Mouse (Mus musculus) neural tube, embryonic 11.5 days (tissue): ENCODE data around the gene Mpz. TPM values are rescaled to one million over a fixed set of nuclear protein-coding genes. Genes with fewer than 3 reads are reported as not detected.

Experiments
- ATAC-seq: fragments of 200-750 bp; cut with Nextera tagmentation; 2 replicates; pipeline ENCODE4 v1.8.0; 2017; ENCODE audit warnings: moderate number of reproducible peaks, mild to moderate bottlenecking, moderate TSS enrichment, moderate library complexity; ENCODE audit not compliant: insufficient read depth, low FRiP score, low TSS enrichment
- DNase-seq: peaks from one replicate; pipeline ENCODE4 v3.0.0-alpha.2; 2015; ENCODE audit warnings: low spot score
- H3K27ac ChIP-seq: fragments of 300-500 bp; sonication (generic); 2 replicates; pipeline ENCODE4 v1.5.1; 2014; ENCODE audit warnings: low read depth, mild to moderate bottlenecking, low read length
- H3K27me3 ChIP-seq: fragments of 300-500 bp; sonication (generic); 2 replicates; pipeline ENCODE4 v1.6.1; 2014; ENCODE audit warnings: mild to moderate bottlenecking, low read length, mixed read lengths; ENCODE audit not compliant: control insufficient read depth, insufficient read depth
- H3K36me3 ChIP-seq: fragments of 300-500 bp; sonication (generic); 2 replicates; pipeline ENCODE4 v1.6.1; 2014; ENCODE audit warnings: mild to moderate bottlenecking, low read length, moderate library complexity, mixed read lengths; ENCODE audit not compliant: control insufficient read depth, insufficient read depth
- H3K4me1 ChIP-seq: fragments of 300-500 bp; sonication (generic); 2 replicates; pipeline ENCODE4 v1.6.1; 2014; ENCODE audit warnings: low read length, mixed read lengths; ENCODE audit not compliant: control insufficient read depth, insufficient read depth
- H3K4me2 ChIP-seq: fragments of 300-500 bp; sonication (generic); 2 replicates; pipeline ENCODE4 v1.6.1; 2014; ENCODE audit warnings: low read depth, mild to moderate bottlenecking, moderate library complexity
- H3K4me3 ChIP-seq: fragments of 300-500 bp; sonication (generic); 2 replicates; pipeline ENCODE4 v1.5.1; 2014; ENCODE audit warnings: low read depth, low read length
- H3K9ac ChIP-seq: fragments of 300-500 bp; sonication (generic); 2 replicates; pipeline ENCODE4 v1.6.1; 2014; ENCODE audit warnings: mild to moderate bottlenecking, low read length
- H3K9me3 ChIP-seq: fragments of 300-500 bp; sonication (generic); 2 replicates; pipeline ENCODE4 v1.6.1; 2016; ENCODE audit warnings: low read length; ENCODE audit not compliant: control insufficient read depth
- WGBS: fragments of 180-500 bp; shearing (Covaris S2); extraction: QIAGEN DNeasy Blood & Tissue Kit; methylation state at CpG from one replicate; pipeline ENCODE4 v1.1.7; 2014; 5-methylcytosine and 5-hydroxymethylcytosine counted together
- polyA plus RNA-seq: library from polyadenylated mRNA; unstranded; fragments of >200 nt; fragmentation: Nextera tagmentation; extraction: Ambion mirVana; gene quantifications from 2 replicates; pipeline ENCODE4 v1.2.1, GENCODE M21; 2014

Gene Mpz
- polyA plus RNA-seq, 1 experiment from 2014 or later = 4.2 TPM

GRCm38 (mm10) chr1:171150838-171151391, 404 bp downstream of the Mpz start:
- peak; percentile 25 for DNase-seq
- Histone ChIP-seq H3K36me3 (no peaks in the 10 kb centered on the region), H3K27ac (no peak overlapping the region), H3K4me1 (peaks cover 4% of the 10 kb centered on the region; the same call in 1 of the 2 replicates), H3K27me3 (no peaks in the 10 kb centered on the region), H3K9ac (peak overlapping the region; percentile 67), H3K4me2 (peak overlapping the region; percentile 68), H3K9me3 (no peaks in the 10 kb centered on the region), H3K4me3 (peak overlapping the region; percentile 61)
- no peak for ATAC-seq
- WGBS = 9% methylated on average over 18 of the region's 18 CpGs

GRCm38 (mm10) chr1:171151966-171152365, 1.5 kb downstream of the Mpz start:
- ATAC-seq (no peak), DNase-seq (no peak)
- Histone ChIP-seq H3K4me1 (peaks cover 4% of the 10 kb centered on the region; the same call in 1 of the 2 replicates), H3K4me3 (no peak overlapping the region), H3K9ac (no peak overlapping the region), H3K4me2 (no peak overlapping the region), H3K9me3 (no peaks in the 10 kb centered on the region), H3K36me3 (no peaks in the 10 kb centered on the region), H3K27ac (no peak overlapping the region), H3K27me3 (no peaks in the 10 kb centered on the region)
- WGBS = 83% methylated on average over 4 of the region's 4 CpGs

GRCm38 (mm10) chr1:171156644-171157043, 6.1 kb downstream of the Mpz start:
- DNase-seq (no peak), ATAC-seq (no peak)
- Histone ChIP-seq H3K27ac (no peak overlapping the region), H3K27me3 (peaks cover 19% of the 10 kb centered on the region), H3K9ac (no peak overlapping the region), H3K4me2 (no peak overlapping the region), H3K9me3 (no peaks in the 10 kb centered on the region), H3K4me1 (no peaks in the 10 kb centered on the region), H3K36me3 (no peaks in the 10 kb centered on the region), H3K4me3 (no peak overlapping the region)
- WGBS = 71% methylated on average over 3 of the region's 3 CpGs

GRCm38 (mm10) chr1:171157965-171158364, 7.5 kb downstream of the Mpz start:
- ATAC-seq (no peak), DNase-seq (no peak)
- peaks cover 19% of the 10 kb centered on the region for H3K27me3 ChIP-seq
- H3K9me3 ChIP-seq = no peaks in the 10 kb centered on the region
- no peak overlapping the region for H3K27ac ChIP-seq
- H3K9ac ChIP-seq = no peak overlapping the region
- H3K4me3 ChIP-seq = no peak overlapping the region
- H3K4me1 ChIP-seq = no peaks in the 10 kb centered on the region
- no peaks in the 10 kb centered on the region for H3K36me3 ChIP-seq
- H3K4me2 ChIP-seq = no peak overlapping the region

- Histone ChIP-seq H3K9ac (no peak overlapping the region), H3K27me3 (peaks cover 19% of the 10 kb centered on the region), H3K9me3 (no peaks in the 10 kb centered on the region), H3K27ac (no peak overlapping the region), H3K36me3 (no peaks in the 10 kb centered on the region), H3K4me2 (peak overlapping the region; percentile 29), H3K4me3 (peak overlapping the region; percentile 15; the same call in 1 of the 2 replicates), H3K4me1 (no peaks in the 10 kb centered on the region)
- ATAC-seq = no peak
- WGBS = 2% methylated on average over 15 of the region's 15 CpGs
- no peak for DNase-seq
Measured at GRCm38 (mm10) chr1:171159485-171159975, 9.0 kb downstream of the Mpz start.

- no peak for DNase-seq
- Histone ChIP-seq H3K9me3 (no peaks in the 10 kb centered on the region), H3K9ac (no peak overlapping the region), H3K4me3 (no peak overlapping the region), H3K27me3 (peaks cover 19% of the 10 kb centered on the region), H3K4me1 (no peaks in the 10 kb centered on the region), H3K27ac (no peak overlapping the region), H3K4me2 (no peak overlapping the region), H3K36me3 (no peaks in the 10 kb centered on the region)
- WGBS = 90% methylated on average over 3 of the region's 3 CpGs
- ATAC-seq = no peak
Measured at GRCm38 (mm10) chr1:171162526-171162925, 12.0 kb downstream of the Mpz start.

- WGBS = 29% methylated on average over 3 of the region's 3 CpGs
- H3K4me1 ChIP-seq = no peaks in the 10 kb centered on the region
- H3K27me3 ChIP-seq = peaks cover 11% of the 10 kb centered on the region
- H3K4me2 ChIP-seq = no peak overlapping the region
- H3K9me3 ChIP-seq = no peaks in the 10 kb centered on the region
- no peak overlapping the region for H3K4me3 ChIP-seq
- H3K27ac ChIP-seq = no peak overlapping the region
- no peak for DNase-seq
- no peaks in the 10 kb centered on the region for H3K36me3 ChIP-seq
- ATAC-seq = no peak
- H3K9ac ChIP-seq = no peak overlapping the region
Measured at GRCm38 (mm10) chr1:171164258-171164657, 13.7 kb downstream of the Mpz start.

GRCm38 (mm10) chr1:171165629-171166345, 15.3 kb downstream of the Mpz start:
- Histone ChIP-seq H3K27ac (no peak overlapping the region), H3K27me3 (peaks cover 3% of the 10 kb centered on the region; the same call in 1 of the 2 replicates), H3K4me2 (no peak overlapping the region), H3K9ac (no peak overlapping the region), H3K36me3 (no peaks in the 10 kb centered on the region), H3K4me1 (no peaks in the 10 kb centered on the region), H3K4me3 (no peak overlapping the region), H3K9me3 (no peaks in the 10 kb centered on the region)
- DNase-seq = no peak
- ATAC-seq = no peak
- WGBS = 77% methylated on average over 5 of the region's 5 CpGs

GRCm38 (mm10) chr1:171168906-171169305, 18.4 kb downstream of the Mpz start:
- no peaks in the 10 kb centered on the region for H3K4me1 ChIP-seq
- ATAC-seq = no peak
- no peak overlapping the region for H3K9ac ChIP-seq
- H3K27ac ChIP-seq = no peak overlapping the region
- WGBS = 87% methylated on average over 12 of the region's 12 CpGs
- no peak overlapping the region for H3K4me3 ChIP-seq
- DNase-seq = no peak
- no peaks in the 10 kb centered on the region for H3K27me3 ChIP-seq
- H3K9me3 ChIP-seq = no peaks in the 10 kb centered on the region
- H3K36me3 ChIP-seq = no peaks in the 10 kb centered on the region
- H3K4me2 ChIP-seq = no peak overlapping the region
